Mouse (Mus musculus) liver, postnatal 0 days (tissue): Measurements from ENCODE around the gene Fbxl5. TPM values are rescaled to one million over a fixed set of nuclear protein-coding genes. Genes with fewer than 3 reads are reported as not detected.

Source experiments
- ATAC-seq: fragments of 200-750 bp; cut with Nextera tagmentation; 2 replicates; pipeline ENCODE4 v1.8.0; 2017; ENCODE audit warnings: mild to moderate bottlenecking, moderate library complexity
- DNase-seq: peaks from one replicate; pipeline ENCODE4 v3.0.0-alpha.2; 2016
- H3K27ac ChIP-seq: fragments of 300-500 bp; sonication (generic); 2 replicates; pipeline ENCODE4 v1.5.1; 2014; ENCODE audit warnings: antibody characterized with exemption, moderate library complexity, mild to moderate bottlenecking, low read depth
- H3K27me3 ChIP-seq: fragments of 300-500 bp; sonication (generic); 2 replicates; pipeline ENCODE4 v1.6.1; 2014; ENCODE audit warnings: low read length, control low read depth, mixed read lengths; ENCODE audit not compliant: insufficient read depth
- H3K36me3 ChIP-seq: fragments of 300-500 bp; sonication (generic); replicated peaks from 2 replicates; pipeline ENCODE4 v1.6.1; 2014; ENCODE audit warnings: mild to moderate bottlenecking, control low read depth, low read length, moderate library complexity, mixed read lengths; ENCODE audit not compliant: insufficient read depth
- H3K4me1 ChIP-seq: fragments of 300-500 bp; sonication (generic); 2 replicates; pipeline ENCODE4 v1.6.1; 2014; ENCODE audit warnings: antibody characterized with exemption, mild to moderate bottlenecking, control low read depth; ENCODE audit not compliant: insufficient read depth
- H3K4me2 ChIP-seq: fragments of 300-500 bp; sonication (generic); 2 replicates; pipeline ENCODE4 v1.6.1; 2014; ENCODE audit warnings: low read depth, mild to moderate bottlenecking, low read length, moderate library complexity, mixed read lengths
- H3K4me3 ChIP-seq: fragments of 300-500 bp; sonication (generic); 2 replicates; pipeline ENCODE4 v1.5.1; 2014; ENCODE audit warnings: low read depth, low read length
- H3K9ac ChIP-seq: fragments of 300-500 bp; sonication (generic); replicated peaks from 2 replicates; pipeline ENCODE4 v1.6.1; 2014; ENCODE audit warnings: mild to moderate bottlenecking, moderate library complexity
- H3K9me3 ChIP-seq: fragments of 300-500 bp; sonication (generic); 2 replicates; pipeline ENCODE4 v1.6.1; 2016; ENCODE audit warnings: mild to moderate bottlenecking, control low read depth, low read length, mixed read lengths
- CTCF ChIP-seq: sonication (generic); IDR thresholded peaks from 2 replicates; pipeline ENCODE4 v1.5.1; 2016; ENCODE audit warnings: antibody characterized with exemption, low read depth
- EP300 ChIP-seq: IDR thresholded peaks from 2 replicates; pipeline ENCODE4 v1.6.1; 2016; ENCODE audit warnings: antibody characterized with exemption, low read depth, mild to moderate bottlenecking
- WGBS: fragments of 180-500 bp; shearing (Covaris S2); extraction: QIAGEN DNeasy Blood & Tissue Kit; methylation state at CpG from one replicate; pipeline ENCODE4 v1.1.7; 2014; ENCODE audit not compliant: insufficient replicate concordance; 5-methylcytosine and 5-hydroxymethylcytosine counted together
- polyA plus RNA-seq: library from polyadenylated mRNA; unstranded; fragments of >200 nt; fragmentation: Nextera tagmentation; extraction: Ambion mirVana; gene quantifications from 2 replicates; pipeline ENCODE4 v1.2.1, GENCODE M21; 2015

The Fbxl5 gene
- polyA plus RNA-seq, result 15.9 and 16.5 TPM in 2 replicates

GRCm38 (mm10) chr5:43821538-43821937 is at the start of gene Fbxl5:
Gene Fbxl5 (minus strand): TSS chr5:43821638.
- Histone ChIP-seq H3K4me3 (no peak within 1 kb of the TSS), H3K36me3 (no peaks in the 10 kb centered on the region), H3K27me3 (no peaks in the 10 kb centered on the region), H3K4me1 (no peaks in the 10 kb centered on the region), H3K4me2 (no peak within 1 kb of the TSS), H3K9me3 (no peaks in the 10 kb centered on the region), H3K27ac (no peak within 1 kb of the TSS), H3K9ac (no peak within 1 kb of the TSS)
- 83% methylated on average over 19 of the region's 19 CpGs for WGBS
- no peak for TF ChIP-seq EP300
- TF ChIP-seq CTCF, result no peak
- DNase-seq, result no peak
- no peak for ATAC-seq

- ATAC-seq (peak; percentile 59), DNase-seq (peak; percentile 37)
- H3K4me3 ChIP-seq, result peak overlapping the region; percentile 50
- WGBS, result 4% methylated on average over 28 of the region's 28 CpGs
- peak overlapping the region; percentile 75 for H3K4me2 ChIP-seq
- H3K36me3 ChIP-seq, result no peaks in the 10 kb centered on the region
- TF ChIP-seq EP300, result 0 out of 2 replicates have a peak, but pooled peaks have one; percentile 12
- no peak for TF ChIP-seq CTCF
- H3K27ac ChIP-seq, result peak overlapping the region; percentile 76
- H3K9ac ChIP-seq, result peak overlapping the region; percentile 64
- H3K4me1 ChIP-seq, result peaks cover 7% of the 10 kb centered on the region; the same call in 1 of the 2 replicates
- no peaks in the 10 kb centered on the region for H3K27me3 ChIP-seq
- H3K9me3 ChIP-seq, result no peaks in the 10 kb centered on the region
Measured at GRCm38 (mm10) chr5:43868711-43869600, 47.5 kb upstream of the Fbxl5 start.

GRCm38 (mm10) chr5:43868253-43868652 is 46.8 kb upstream of the Fbxl5 start, which contains the start of gene Cd38:
Gene Cd38 (plus strand): TSS chr5:43868553.
- no peak for ATAC-seq
- H3K9ac ChIP-seq, result peak within 1 kb of the TSS; percentile 64

GRCm38 (mm10) chr5:43865316-43865715 is 43.9 kb upstream of the Fbxl5 start:
- Histone ChIP-seq H3K4me1 (peaks cover 4% of the 10 kb centered on the region; the same call in 1 of the 2 replicates), H3K4me2 (no peak overlapping the region), H3K36me3 (no peaks in the 10 kb centered on the region), H3K9ac (no peak overlapping the region), H3K27ac (peak overlapping the region; percentile 53; the same call in 1 of the 2 replicates), H3K9me3 (no peaks in the 10 kb centered on the region), H3K27me3 (no peaks in the 10 kb centered on the region), H3K4me3 (no peak overlapping the region)
- WGBS, result 43% methylated on average over 2 of the region's 2 CpGs
- ATAC-seq, result no peak; the same call in 1 of the 2 replicates
- no peak for TF ChIP-seq EP300
- no peak for TF ChIP-seq CTCF
- no peak for DNase-seq

More at GRCm38 (mm10) chr5:43868253-43868652, 46.8 kb upstream of the Fbxl5 start, which contains the start of gene Cd38:
- peak within 1 kb of the TSS; percentile 75 for H3K4me2 ChIP-seq
- H3K36me3 ChIP-seq, result no peaks in the 10 kb centered on the region
- no peaks in the 10 kb centered on the region for H3K9me3 ChIP-seq
- H3K4me3 ChIP-seq, result peak within 1 kb of the TSS; percentile 50
- H3K4me1 ChIP-seq, result peaks cover 7% of the 10 kb centered on the region; the same call in 1 of the 2 replicates
- no peaks in the 10 kb centered on the region for H3K27me3 ChIP-seq
- TF ChIP-seq EP300, result no peak
- no peak for TF ChIP-seq CTCF
- DNase-seq, result no peak
- H3K27ac ChIP-seq, result peak within 1 kb of the TSS; percentile 76

GRCm38 (mm10) chr5:43863642-43864041 is 42.2 kb upstream of the Fbxl5 start:
- Histone ChIP-seq H3K4me2 (no peak overlapping the region), H3K27me3 (no peaks in the 10 kb centered on the region), H3K4me1 (peaks cover 3% of the 10 kb centered on the region; the same call in 1 of the 2 replicates), H3K4me3 (no peak overlapping the region), H3K9me3 (no peaks in the 10 kb centered on the region), H3K27ac (no peak overlapping the region), H3K36me3 (no peaks in the 10 kb centered on the region), H3K9ac (no peak overlapping the region)
- TF ChIP-seq EP300 (no peak), CTCF (no peak)
- ATAC-seq, result no peak
- 63% methylated on average over 6 of the region's 6 CpGs for WGBS
- DNase-seq, result no peak

GRCm38 (mm10) chr5:43860670-43861431 is 39.4 kb upstream of the Fbxl5 start:
- no peak overlapping the region for H3K4me3 ChIP-seq

More at GRCm38 (mm10) chr5:43860670-43861431, 39.4 kb upstream of the Fbxl5 start:
- ATAC-seq (no peak), DNase-seq (no peak)
- H3K4me2 ChIP-seq, result no peak overlapping the region
- TF ChIP-seq EP300, result no peak
- TF ChIP-seq CTCF, result no peak
- no peaks in the 10 kb centered on the region for H3K9me3 ChIP-seq
- H3K4me1 ChIP-seq, result no peaks in the 10 kb centered on the region
- H3K9ac ChIP-seq, result no peak overlapping the region
- no peaks in the 10 kb centered on the region for H3K36me3 ChIP-seq
- no peaks in the 10 kb centered on the region for H3K27me3 ChIP-seq
- H3K27ac ChIP-seq, result no peak overlapping the region
- 59% methylated on average over 5 of the region's 5 CpGs for WGBS
